Mouse (Mus musculus) liver, adult 2 months (tissue): ENCODE data around the gene Galk1. TPM values are rescaled to one million over a fixed set of nuclear protein-coding genes. Genes with fewer than 3 reads are reported as not detected.

Experiments
- DNase-seq: peaks from one replicate; pipeline ENCODE4 v3.0.0-alpha.2; 2011; ENCODE audit warnings: low read depth, low spot score; ENCODE audit errors: extremely low read depth
- H3K27ac ChIP-seq: fragments of 200-500 bp; replicated peaks from 2 replicates; pipeline ENCODE4 v1.5.1; 2012; ENCODE audit warnings: low read depth, mild to moderate bottlenecking, control low read depth, inconsistent platforms, low read length; ENCODE audit not compliant: insufficient read depth
- H3K27me3 ChIP-seq: fragments of 200-500 bp; 2 replicates; pipeline ENCODE4 v1.6.1; 2012; ENCODE audit warnings: mild to moderate bottlenecking, moderate library complexity, low read length, inconsistent platforms; ENCODE audit not compliant: control insufficient read depth, insufficient read depth
- H3K36me3 ChIP-seq: fragments of 200-500 bp; 2 replicates; pipeline ENCODE4 v1.6.1; 2012; ENCODE audit warnings: low read length, inconsistent platforms; ENCODE audit not compliant: control insufficient read depth, insufficient read depth
- H3K4me1 ChIP-seq: fragments of 200-500 bp; 2 replicates; pipeline ENCODE4 v1.6.1; 2011; ENCODE audit warnings: low read length; ENCODE audit not compliant: control insufficient read depth, insufficient read depth
- H3K4me3 ChIP-seq: fragments of 200-500 bp; 2 replicates; pipeline ENCODE4 v1.5.1; 2011; ENCODE audit warnings: low read depth, mild to moderate bottlenecking, control low read depth, low read length, moderate library complexity; ENCODE audit not compliant: insufficient read depth
- H3K79me2 ChIP-seq: fragments of 200-500 bp; 2 replicates; pipeline ENCODE4 v1.6.1; 2012; ENCODE audit warnings: inconsistent platforms, mild to moderate bottlenecking, low read length, moderate library complexity; ENCODE audit not compliant: control insufficient read depth, insufficient read depth
- H3K9ac ChIP-seq: fragments of 200-500 bp; 2 replicates; pipeline ENCODE4 v1.6.1; 2012; ENCODE audit warnings: low read depth, mild to moderate bottlenecking, control low read depth, inconsistent platforms, low read length
- CTCF ChIP-seq: fragments of 200-500 bp; IDR thresholded peaks from 2 replicates; pipeline ENCODE4 v1.5.1; 2011; ENCODE audit warnings: low read depth, low read length, control low read depth
- POLR2A ChIP-seq: fragments of 200-500 bp; IDR thresholded peaks from 2 replicates; pipeline ENCODE4 v1.6.1; 2011; ENCODE audit warnings: low read length, control low read depth; ENCODE audit not compliant: insufficient read depth; ENCODE audit errors: extremely low read depth
- WGBS: fragments of 180-500 bp; shearing (Covaris S2); methylation state at CpG from one replicate; pipeline ENCODE4 v1.1.7; 2018; 5-methylcytosine and 5-hydroxymethylcytosine counted together
- polyA plus RNA-seq: library from polyadenylated mRNA; depleted of rRNA; stranded (reverse); fragments of >200 nt; gene quantifications from 2 replicates; pipeline ENCODE4 v1.2.3, GENCODE M21; 2012
- total RNA-seq: library from RNA; depleted of rRNA; stranded (reverse); fragments of >200 nt; gene quantifications from 2 replicates; pipeline ENCODE4 v1.2.3, GENCODE M21; 2014

The Galk1 gene
- total and polyA plus RNA-seq, 2 experiments: 49.5 to 79.6 TPM

GRCm38 (mm10) chr11:115997662-115998061, 14.9 kb downstream of the Galk1 start:
- DNase-seq: no peak
- Histone ChIP-seq H3K79me2 (no peaks in the 10 kb centered on the region), H3K4me1 (no peaks in the 10 kb centered on the region), H3K27me3 (no peaks in the 10 kb centered on the region), H3K27ac (no peak overlapping the region), H3K4me3 (no peak overlapping the region), H3K36me3 (no peaks in the 10 kb centered on the region), H3K9ac (no peak overlapping the region)
- TF ChIP-seq CTCF: no peak
- TF ChIP-seq POLR2A: no peak
- WGBS: 73% methylated on average over 5 of the region's 5 CpGs

- Histone ChIP-seq H3K27me3 (no peaks in the 10 kb centered on the region), H3K36me3 (no peaks in the 10 kb centered on the region), H3K4me1 (no peaks in the 10 kb centered on the region), H3K9ac (no peak overlapping the region), H3K27ac (no peak overlapping the region), H3K79me2 (no peaks in the 10 kb centered on the region), H3K4me3 (no peak overlapping the region)
- 87% methylated on average over 4 of the region's 4 CpGs for WGBS
- DNase-seq: no peak
- TF ChIP-seq POLR2A (no peak), CTCF (no peak)
Observed at GRCm38 (mm10) chr11:115997047-115997446, 15.5 kb downstream of the Galk1 start.

- DNase-seq: no peak
- Histone ChIP-seq H3K9ac (no peak overlapping the region), H3K79me2 (no peaks in the 10 kb centered on the region), H3K27me3 (no peaks in the 10 kb centered on the region), H3K4me1 (no peaks in the 10 kb centered on the region), H3K27ac (no peak overlapping the region), H3K4me3 (no peak overlapping the region), H3K36me3 (no peaks in the 10 kb centered on the region)
- no peak for TF ChIP-seq POLR2A
- TF ChIP-seq CTCF: no peak
- WGBS: 92% methylated on average over 3 of the region's 3 CpGs
Observed at GRCm38 (mm10) chr11:115995256-115995655, 17.3 kb downstream of the Galk1 start.

GRCm38 (mm10) chr11:115992098-115992497, 20.4 kb downstream of the Galk1 start:
- no peak for DNase-seq
- no peaks in the 10 kb centered on the region for H3K4me1 ChIP-seq
- H3K27me3 ChIP-seq: 0 out of 2 replicates have a peak, but pooled peaks cover 4% of the 10 kb centered on the region
- TF ChIP-seq POLR2A: no peak
- no peak for TF ChIP-seq CTCF
- H3K36me3 ChIP-seq: no peaks in the 10 kb centered on the region
- H3K27ac ChIP-seq: no peak overlapping the region
- no peak overlapping the region for H3K9ac ChIP-seq
- 65% methylated on average over 4 of the region's 4 CpGs for WGBS
- H3K4me3 ChIP-seq: no peak overlapping the region
- no peaks in the 10 kb centered on the region for H3K79me2 ChIP-seq

GRCm38 (mm10) chr11:115989686-115990085, 22.8 kb downstream of the Galk1 start:
- no peaks in the 10 kb centered on the region for H3K79me2 ChIP-seq
- H3K9ac ChIP-seq: no peak overlapping the region
- H3K27me3 ChIP-seq: 0 out of 2 replicates have a peak, but pooled peaks cover 4% of the 10 kb centered on the region
- no peak overlapping the region for H3K27ac ChIP-seq
- no peaks in the 10 kb centered on the region for H3K4me1 ChIP-seq
- no peak for DNase-seq
- TF ChIP-seq POLR2A: no peak
- no peak for TF ChIP-seq CTCF
- no peak overlapping the region for H3K4me3 ChIP-seq
- WGBS: 30% methylated on average over 15 of the region's 15 CpGs
- H3K36me3 ChIP-seq: no peaks in the 10 kb centered on the region

DNA sequence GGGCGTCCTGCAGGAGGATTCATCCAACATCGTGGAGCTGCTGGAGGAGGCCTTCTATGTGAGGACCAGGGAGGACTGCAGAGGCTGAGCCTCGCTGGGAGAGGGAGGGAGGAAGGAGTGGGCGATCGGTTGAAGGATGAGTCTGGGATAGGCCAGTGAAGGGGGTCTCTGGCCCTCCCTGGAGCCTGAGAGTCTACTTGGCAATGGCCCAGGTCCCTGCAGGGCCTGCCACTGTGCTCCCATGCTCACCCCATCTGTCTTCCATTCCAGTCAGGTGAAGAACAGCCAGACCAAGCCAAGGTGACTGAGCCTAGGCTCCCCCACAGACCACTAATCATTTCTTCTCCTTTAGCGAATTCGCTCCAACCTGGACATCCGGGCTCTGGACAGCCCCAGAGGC, 29.2 kb downstream of the Galk1 start:
- 0 out of 2 replicates have a peak, but pooled peaks cover under 1% of the 10 kb centered on the region for H3K27me3 ChIP-seq
- no peak for DNase-seq
- TF ChIP-seq CTCF (no peak), POLR2A (no peak)
- no peaks in the 10 kb centered on the region for H3K79me2 ChIP-seq
- H3K9ac ChIP-seq: no peak overlapping the region
- no peak overlapping the region for H3K27ac ChIP-seq
- H3K4me3 ChIP-seq: no peak overlapping the region
- WGBS: 87% methylated on average over 8 of the region's 8 CpGs
- no peaks in the 10 kb centered on the region for H3K4me1 ChIP-seq
- no peaks in the 10 kb centered on the region for H3K36me3 ChIP-seq
